Mouse (Mus musculus): ENCODE measurements around the gene Rnf111. TPM values are rescaled to one million over a fixed set of nuclear protein-coding genes. Genes with fewer than 3 reads are reported as not detected.

Rnf111 gene
- polyA plus RNA-seq, 1 experiment from 2014 or later = 44.6 TPM

DNA sequence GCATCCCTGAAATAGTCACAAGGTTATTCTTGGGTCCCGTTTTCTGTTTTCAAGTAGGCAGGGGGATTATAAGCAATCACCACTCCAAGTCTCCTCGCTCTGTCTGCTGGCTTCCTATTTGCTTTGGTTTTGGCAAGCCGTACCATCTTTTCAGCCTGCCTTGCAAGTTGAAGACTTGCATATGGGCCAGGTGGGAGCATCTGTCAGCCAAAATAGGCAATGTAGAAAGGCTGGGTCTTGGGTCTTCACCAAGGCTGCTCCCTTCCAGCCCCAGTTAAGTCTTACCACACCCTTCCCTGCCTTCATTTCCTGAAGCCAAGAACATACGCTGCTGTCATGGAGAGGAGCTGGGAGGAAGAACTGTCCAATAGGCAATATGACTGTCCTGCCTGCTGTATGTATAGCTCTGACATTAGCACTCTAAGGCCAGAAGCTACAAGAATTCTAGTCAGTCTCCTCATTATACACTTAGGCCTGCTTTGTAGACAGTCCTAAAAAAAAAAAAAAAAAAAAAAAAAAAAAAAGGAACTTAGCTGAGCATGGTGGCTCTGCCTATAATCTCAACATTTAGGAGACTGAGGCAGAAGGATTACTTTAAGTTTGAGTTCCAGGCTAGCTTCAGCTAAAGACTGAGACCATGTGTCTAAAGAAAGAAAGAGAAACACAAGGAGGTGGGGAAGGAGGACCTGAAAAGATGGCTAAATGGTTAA lies 116.0 kb downstream of the Rnf111 start:
- no peak for ATAC-seq (ENCODE audit: low FRiP score)
- Histone ChIP-seq H3K27ac (no peak overlapping the region), H3K4me3 (no peak overlapping the region), H3K4me1 (peaks cover 3% of the 10 kb centered on the region; the same call in 1 of the 2 replicates), H3K27me3 (no peaks in the 10 kb centered on the region), H3K9ac (no peak overlapping the region), H3K9me3 (replicated peaks) (no peaks in the 10 kb centered on the region), H3K36me3 (no peaks in the 10 kb centered on the region), H3K4me2 (replicated peaks) (no peak overlapping the region)
- WGBS = 93% methylated on average over 4 of the region's 4 CpGs

DNA sequence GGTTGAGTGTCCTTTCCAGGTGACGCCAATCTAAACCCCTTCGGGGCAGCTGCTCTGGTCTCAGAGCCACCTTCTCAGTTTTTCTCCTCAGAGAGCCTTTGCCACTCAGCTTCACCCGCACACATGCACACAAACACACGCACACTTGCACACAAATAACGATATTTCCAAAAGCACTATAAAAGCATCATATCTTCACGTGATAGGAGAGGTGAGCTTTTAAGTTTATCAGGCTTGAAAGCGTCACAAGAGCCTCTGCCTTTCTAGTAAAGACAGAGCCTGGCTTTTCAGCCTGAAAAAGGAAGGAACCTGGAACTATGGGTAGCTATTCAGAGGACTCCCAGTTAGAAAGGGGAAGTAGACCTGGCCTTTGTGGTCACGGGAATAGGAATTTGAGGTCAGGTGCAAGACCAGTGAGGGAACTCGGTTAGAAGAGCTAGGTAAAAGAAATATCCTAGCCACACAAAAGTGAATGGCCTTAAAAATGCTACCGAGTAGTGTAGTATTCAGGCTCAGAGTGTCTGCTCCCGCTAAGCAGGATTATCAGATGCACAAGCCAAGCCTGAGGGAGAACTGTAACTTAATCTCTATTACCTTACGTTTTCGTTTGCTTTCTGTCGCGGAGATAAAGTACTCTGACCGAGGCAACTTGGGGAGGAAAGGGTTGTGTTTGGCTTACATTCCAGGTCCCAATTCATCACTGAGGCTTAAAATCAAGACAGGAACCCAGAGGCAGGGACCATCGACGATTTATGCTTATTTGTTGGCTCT lies 118.4 kb downstream of the Rnf111 start:
- no peak overlapping the region for H3K4me2 ChIP-seq (replicated peaks)
- no peak overlapping the region for H3K9ac ChIP-seq
- H3K36me3 ChIP-seq = no peaks in the 10 kb centered on the region
- H3K27ac ChIP-seq = no peak overlapping the region
- H3K4me3 ChIP-seq = no peak overlapping the region
- WGBS = 90% methylated on average over 18 of the region's 18 CpGs
- H3K4me1 ChIP-seq = no peaks in the 10 kb centered on the region
- ATAC-seq (ENCODE audit: low FRiP score) = no peak
- H3K9me3 ChIP-seq (replicated peaks) = no peaks in the 10 kb centered on the region
- H3K27me3 ChIP-seq = no peaks in the 10 kb centered on the region

DNA sequence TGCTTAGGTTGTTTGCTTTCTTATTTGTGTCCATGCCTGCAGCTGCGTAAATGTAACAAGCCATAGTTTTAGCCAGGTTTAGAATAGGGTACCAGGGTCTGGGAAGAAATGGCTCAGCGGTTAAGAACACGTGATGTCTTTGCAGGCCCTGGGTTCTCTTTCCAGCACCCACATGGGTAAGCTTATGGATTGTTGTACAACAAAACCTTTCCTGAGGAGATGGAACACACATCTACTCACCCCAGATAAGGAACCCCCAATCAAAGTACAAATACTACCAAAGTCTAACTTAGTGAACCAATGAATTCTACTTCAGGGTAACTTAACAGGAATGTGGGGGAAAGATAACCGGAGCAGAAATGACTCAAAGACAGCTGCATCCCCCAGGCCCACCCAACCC lies 119.0 kb downstream of the Rnf111 start:
- Histone ChIP-seq H3K4me3 (no peak overlapping the region), H3K9me3 (replicated peaks) (no peaks in the 10 kb centered on the region), H3K36me3 (no peaks in the 10 kb centered on the region), H3K27ac (no peak overlapping the region), H3K9ac (no peak overlapping the region), H3K4me1 (no peaks in the 10 kb centered on the region), H3K4me2 (replicated peaks) (no peak overlapping the region), H3K27me3 (no peaks in the 10 kb centered on the region)
- no peak for ATAC-seq (ENCODE audit: low FRiP score)
- 94% methylated on average over 4 of the region's 4 CpGs for WGBS

DNA sequence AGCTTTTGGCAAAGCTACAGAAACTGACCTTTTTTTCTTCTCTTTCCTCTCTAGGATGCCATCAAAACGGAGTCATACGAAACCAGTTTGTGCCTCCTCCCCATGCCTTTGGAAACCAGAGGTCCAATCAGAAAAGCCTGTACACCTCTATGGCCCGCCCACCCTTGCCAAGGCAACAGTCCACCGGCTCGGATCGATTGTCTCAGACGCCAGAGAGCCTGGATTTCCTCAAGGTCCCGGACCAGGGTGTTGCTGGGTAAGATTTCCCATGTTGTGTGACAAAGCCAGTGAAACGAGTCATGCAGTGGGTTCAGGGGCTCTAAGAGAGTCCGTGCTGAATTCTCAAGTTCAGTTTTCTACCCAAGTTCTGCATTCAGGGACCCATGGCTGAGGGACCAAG lies 119.8 kb downstream of the Rnf111 start:
- Histone ChIP-seq H3K4me2 (replicated peaks) (no peak overlapping the region), H3K9ac (no peak overlapping the region), H3K4me3 (no peak overlapping the region), H3K9me3 (replicated peaks) (no peaks in the 10 kb centered on the region), H3K4me1 (no peaks in the 10 kb centered on the region), H3K36me3 (peaks cover 2% of the 10 kb centered on the region; the same call in 1 of the 2 replicates), H3K27ac (no peak overlapping the region), H3K27me3 (no peaks in the 10 kb centered on the region)
- ATAC-seq (ENCODE audit: low FRiP score) = no peak
- WGBS = 78% methylated on average over 10 of the region's 10 CpGs

DNA sequence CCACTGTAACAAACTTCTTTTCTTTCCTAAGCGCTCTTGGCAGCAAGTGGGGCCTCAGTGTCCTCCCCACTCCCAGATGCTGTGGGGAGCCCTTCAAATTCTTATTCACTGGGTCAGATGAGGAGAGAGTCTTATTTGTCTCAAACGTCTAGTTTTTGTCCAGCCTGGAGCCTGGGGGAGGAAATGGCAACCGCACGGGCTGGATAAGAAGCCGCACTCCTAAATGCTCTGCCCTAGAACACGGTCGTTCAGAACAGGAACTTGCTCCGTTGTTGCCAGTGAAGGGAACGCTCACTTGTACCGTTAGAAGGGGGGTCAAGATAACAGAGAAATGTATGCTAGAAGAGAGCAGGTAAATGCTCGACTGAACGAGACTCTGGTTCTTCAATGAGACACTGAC lies 121.4 kb downstream of the Rnf111 start:
- H3K27ac ChIP-seq = no peak overlapping the region
- WGBS = 88% methylated on average over 12 of the region's 12 CpGs
- H3K9me3 ChIP-seq (replicated peaks) = no peaks in the 10 kb centered on the region
- ATAC-seq (ENCODE audit: low FRiP score) = no peak
- no peak overlapping the region for H3K4me2 ChIP-seq (replicated peaks)
- no peak overlapping the region for H3K9ac ChIP-seq
- no peak overlapping the region for H3K4me3 ChIP-seq
- H3K4me1 ChIP-seq = no peaks in the 10 kb centered on the region
- peaks cover 10% of the 10 kb centered on the region for H3K36me3 ChIP-seq
- no peaks in the 10 kb centered on the region for H3K27me3 ChIP-seq

DNA sequence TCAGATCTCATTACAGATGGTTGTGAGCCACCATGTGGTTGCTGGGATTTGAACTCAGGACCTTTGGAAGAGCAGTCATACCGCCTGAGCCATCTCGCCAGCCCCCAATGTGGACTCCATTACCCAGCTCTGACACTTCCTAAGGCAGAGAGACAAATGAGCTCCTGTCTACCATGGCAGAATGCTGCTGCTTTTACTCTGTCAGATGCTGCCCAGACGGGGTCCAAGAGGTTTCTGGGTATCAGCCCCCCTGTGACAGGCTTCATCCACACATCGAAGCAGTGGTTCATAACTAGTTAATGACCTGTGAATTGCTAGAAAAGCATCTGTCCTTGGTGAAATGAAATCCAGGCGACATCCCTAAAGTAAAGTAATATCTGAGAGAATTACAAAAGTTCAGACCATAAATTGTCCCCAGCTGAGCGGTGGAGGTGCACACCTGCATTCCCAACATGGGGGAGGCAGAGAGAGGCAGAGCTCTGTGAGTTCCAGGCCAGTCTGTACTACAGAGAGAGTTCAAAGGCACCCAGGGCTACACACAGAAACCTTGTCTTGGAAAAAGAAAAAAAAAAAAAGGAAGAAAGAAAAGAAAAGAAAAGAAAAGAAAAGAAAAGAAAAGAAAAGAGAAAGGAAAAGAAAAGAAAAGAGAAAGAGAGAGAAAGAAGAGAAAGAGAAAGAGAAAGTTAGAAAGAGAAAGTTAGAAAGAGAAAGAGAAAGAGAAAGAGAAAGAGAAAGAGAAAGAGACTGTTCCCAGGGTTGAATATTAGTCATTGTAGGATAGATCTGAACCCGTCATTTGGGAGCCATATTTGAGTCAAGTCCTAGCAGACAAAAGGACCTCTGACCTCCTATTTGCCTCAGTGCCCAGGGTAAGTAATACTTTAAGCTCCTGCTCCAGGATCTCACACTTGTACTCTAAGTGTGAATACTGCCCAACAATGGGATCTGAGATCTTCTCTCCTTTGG lies 123.7 kb downstream of the Rnf111 start:
- H3K36me3 ChIP-seq = peaks cover 10% of the 10 kb centered on the region
- no peak overlapping the region for H3K4me3 ChIP-seq
- no peak for ATAC-seq (ENCODE audit: low FRiP score)
- no peaks in the 10 kb centered on the region for H3K27me3 ChIP-seq
- no peak overlapping the region for H3K27ac ChIP-seq
- no peaks in the 10 kb centered on the region for H3K9me3 ChIP-seq (replicated peaks)
- H3K4me1 ChIP-seq = no peaks in the 10 kb centered on the region
- no peak overlapping the region for H3K9ac ChIP-seq
- 81% methylated on average over 7 of the region's 7 CpGs for WGBS
- H3K4me2 ChIP-seq (replicated peaks) = no peak overlapping the region

Small RNA genes within 50 kb of the gene (microRNA-seq; reads per million reads assigned to microRNA genes)
- gene Mir5626 = 9.5 reads per million, percentile 20 among the genes with 10 or more reads in this experiment

Other genes with a start within 250 kb of the Rnf111 start
- gene Ccnb2, start 82.2 kb downstream of the Rnf111 start, polyA plus RNA-seq (2016; fragmentation: Nextera tagmentation; extraction: Ambion mirVana) = 118 and 129 TPM in 2 replicates
- gene Sltm, start 39.0 kb upstream of the Rnf111 start, polyA plus RNA-seq (2016; fragmentation: Nextera tagmentation; extraction: Ambion mirVana) = 79.6 and 80.3 TPM in 2 replicates
- gene Gm10642, start 152.5 kb upstream of the Rnf111 start, polyA plus RNA-seq (2016; fragmentation: Nextera tagmentation; extraction: Ambion mirVana) = 0.49 and 0.82 TPM in 2 replicates
- gene Mindy2, start 153.4 kb upstream of the Rnf111 start, polyA plus RNA-seq (2016; fragmentation: Nextera tagmentation; extraction: Ambion mirVana) = 21.5 and 23.5 TPM in 2 replicates
- 88.4 and 99.7 TPM in 2 replicates for gene Adam10, start 175.3 kb upstream of the Rnf111 start, polyA plus RNA-seq (2016; fragmentation: Nextera tagmentation; extraction: Ambion mirVana)

Measured in hindbrain, embryonic 12.5 days (tissue).